Mouse (Mus musculus) liver (tissue): ENCODE measurements around the gene Stk36.

ENCODE experiments used
- DNase-seq: peaks from one replicate; pipeline ENCODE4 v3.0.0-alpha.2; 2020; ENCODE audit warnings: mixed read lengths

The Stk36 gene

DNA sequence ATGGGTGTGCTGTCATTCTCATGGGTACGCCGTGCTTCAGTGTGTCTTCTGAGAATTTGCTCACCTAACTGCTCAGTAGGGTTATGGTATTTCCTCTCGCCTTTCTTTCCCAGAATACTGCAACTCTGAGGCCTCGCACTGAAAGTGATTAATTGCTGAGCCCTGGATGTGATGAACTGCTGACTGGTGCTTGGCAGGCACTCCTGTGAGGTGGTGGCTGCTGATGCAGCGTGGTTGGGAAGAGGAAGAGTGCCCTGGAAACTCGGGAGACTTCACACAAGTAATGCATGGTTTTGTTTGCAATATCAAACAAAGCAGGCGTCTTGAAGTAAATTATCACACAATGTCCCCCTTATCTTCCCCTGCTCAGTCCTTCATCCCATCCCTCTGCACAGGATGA, 71.5 kb downstream of the Stk36 start:
- no peak for DNase-seq

DNA sequence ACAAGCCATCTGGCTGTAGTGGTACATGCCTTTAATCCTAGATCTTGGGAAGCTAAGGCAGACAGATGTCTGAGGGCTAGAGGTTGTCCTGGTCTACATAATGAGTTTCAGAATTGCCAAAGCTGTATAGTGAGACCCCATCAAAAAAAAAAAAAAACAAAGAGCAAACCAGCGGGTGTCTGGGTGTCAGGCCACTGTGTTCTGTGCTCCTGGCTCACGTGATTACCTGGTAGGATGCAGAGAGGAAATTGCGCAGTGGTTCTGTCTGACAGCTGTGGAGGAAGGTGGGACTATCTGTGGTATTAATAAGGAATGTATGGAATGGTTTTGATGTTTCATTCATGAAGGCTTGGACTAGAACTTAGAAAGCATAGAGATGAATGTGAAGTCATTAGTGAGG, 75.6 kb downstream of the Stk36 start:
- DNase-seq: no peak

- no peak for DNase-seq
Measured at GRCm38 (mm10) chr1:74677843-74678242, 76.6 kb downstream of the Stk36 start.
